Comparison of ENCODE assay signal across 18 mouse cellular contexts in the genomic region with DNA sequence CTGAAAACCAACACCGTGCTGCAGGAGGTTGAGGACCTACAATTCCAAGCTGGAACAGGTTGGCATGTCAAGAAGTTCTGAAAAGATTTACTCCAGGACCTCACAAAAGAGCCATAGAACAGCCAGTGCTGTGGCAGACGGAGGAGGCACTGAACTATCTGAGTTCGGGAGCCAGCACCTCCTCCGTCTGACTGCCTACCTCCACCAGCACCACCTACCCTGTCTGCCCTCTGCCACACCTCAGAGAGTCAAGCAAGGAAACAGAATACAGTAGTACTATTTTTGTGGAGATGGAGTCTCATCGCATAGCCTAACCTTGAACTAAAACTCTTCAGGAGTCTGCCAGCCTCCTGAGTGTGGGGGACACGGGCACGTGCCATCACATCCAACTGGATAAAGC. TPM values are rescaled to one million over a fixed set of nuclear protein-coding genes. Genes with fewer than 3 reads are reported as not detected.
DNase-seq lines count a peak whose midpoint lies in the region; ATAC-seq and TF ChIP-seq lines count a peak whose summit lies in the region.
"Had no signal": no experiment of that assay in that cellular context is flagged by ENCODE, and none has a peak within 500 bp of the region (broad histone marks: within the 10 kb centered on the region; RNA-seq: fewer than 3 reads in every experiment).

No protein-coding gene starts in this region.

- no peak for TF ChIP-seq POLR2A in lung, adult 2 months (IDR thresholded peaks at IDR 0.05; ENCODE audit: borderline replicate concordance, extremely low read depth, low read depth, low read length)

- intact Hi-C loops in heart, postnatal 36 days (cut with DNase I) = no loop called here

- no peak overlapping the region for H3K4me2 ChIP-seq in lung, postnatal 0 days (replicated peaks; ENCODE audit: low read depth, low read length)
- H3K4me2 ChIP-seq in intestine, postnatal 0 days (replicated peaks; ENCODE audit: low read depth) = 0 out of 2 replicates have a peak overlapping the region, but pooled peaks have one; percentile 1
- H3K4me2 ChIP-seq: embryonic facial prominence, embryonic 15.5 days; heart, embryonic 12.5 days; hindbrain, embryonic 12.5 days had no signal

- H3K4me3 ChIP-seq in lung, postnatal 0 days (ENCODE audit: low read depth, low read length) = no peak overlapping the region
- H3K4me3 ChIP-seq in lung, adult 2 months (replicated peaks; ENCODE audit: extremely low read depth, low read depth, low read length) = no peak overlapping the region
- no peak overlapping the region for H3K4me3 ChIP-seq in intestine, postnatal 0 days (ENCODE audit: low read depth, low read length)
- H3K4me3 ChIP-seq in hindbrain, embryonic 10.5 days = no peak overlapping the region
- H3K4me3 ChIP-seq: embryonic facial prominence, embryonic 15.5 days; erythroblast, embryonic 14.5 days; forebrain, embryonic 10.5 days; heart, embryonic 12.5 days; hindbrain, embryonic 12.5 days had no signal

- H3K4me1 ChIP-seq in lung, postnatal 0 days (ENCODE audit: insufficient read depth, low read depth, low read length) = no peaks in the 10 kb centered on the region
- H3K4me1 ChIP-seq in lung, adult 2 months (ENCODE audit: control insufficient read depth, insufficient read depth, low read length) = no peaks in the 10 kb centered on the region
- H3K4me1 ChIP-seq in intestine, postnatal 0 days (replicated peaks; ENCODE audit: control insufficient read depth, insufficient read depth, low read length) = 0 out of 2 replicates have a peak, but pooled peaks cover 4% of the 10 kb centered on the region
- H3K4me1 ChIP-seq in hindbrain, embryonic 10.5 days (replicated peaks) = peaks cover 25% of the 10 kb centered on the region

- H3K9me3 ChIP-seq in lung, postnatal 0 days (ENCODE audit: low read length) = no peaks in the 10 kb centered on the region
- H3K9me3 ChIP-seq in intestine, postnatal 0 days (ENCODE audit: control insufficient read depth) = no peaks in the 10 kb centered on the region
- H3K9me3 ChIP-seq in hindbrain, embryonic 10.5 days = no peaks in the 10 kb centered on the region
- H3K9me3 ChIP-seq: embryonic facial prominence, embryonic 15.5 days; forebrain, embryonic 10.5 days; heart, embryonic 12.5 days; hindbrain, embryonic 12.5 days had no signal

- WGBS in lung, postnatal 0 days = 58% methylated on average over 7 of the region's 7 CpGs
- WGBS in lung, adult 2 months = 74% methylated on average over 7 of the region's 7 CpGs
- 58% methylated on average over 7 of the region's 7 CpGs for WGBS in intestine, postnatal 0 days
- 89% methylated on average over 7 of the region's 7 CpGs for WGBS in hindbrain, embryonic 10.5 days

- H3K9ac ChIP-seq in lung, postnatal 0 days (replicated peaks; ENCODE audit: low read depth) = no peak overlapping the region
- no peak overlapping the region for H3K9ac ChIP-seq in intestine, postnatal 0 days (ENCODE audit: low read depth, low read length)
- H3K9ac ChIP-seq: embryonic facial prominence, embryonic 15.5 days; heart, embryonic 12.5 days; hindbrain, embryonic 12.5 days had no signal

- no peaks in the 10 kb centered on the region for H3K27me3 ChIP-seq in lung, postnatal 0 days (replicated peaks; ENCODE audit: insufficient read depth, low read length)
- H3K27me3 ChIP-seq in intestine, postnatal 0 days (replicated peaks; ENCODE audit: control insufficient read depth, insufficient read depth, low read length) = no peaks in the 10 kb centered on the region
- no peaks in the 10 kb centered on the region for H3K27me3 ChIP-seq in hindbrain, embryonic 10.5 days (ENCODE audit: insufficient read depth, poor library complexity, severe bottlenecking)
- H3K27me3 ChIP-seq: embryonic facial prominence, embryonic 15.5 days; hindbrain, embryonic 12.5 days had no signal

- 0 out of 2 replicates have a peak, but pooled peaks have one; percentile 12 for ATAC-seq in lung, postnatal 0 days
- ATAC-seq in intestine, postnatal 0 days = 0 out of 2 replicates have a peak, but pooled peaks have one; percentile 32
- ATAC-seq: forebrain, embryonic 14.5 days had no signal

- TF ChIP-seq EP300 in lung, postnatal 0 days (IDR thresholded peaks at IDR 0.05) = no peak

- no peak for TF ChIP-seq CTCF in lung, postnatal 0 days (IDR thresholded peaks at IDR 0.05)
- no peak for TF ChIP-seq CTCF in lung, adult 2 months (IDR thresholded peaks at IDR 0.05; ENCODE audit: insufficient read depth, low read length)
- no peak for TF ChIP-seq CTCF in intestine, postnatal 0 days (IDR thresholded peaks at IDR 0.05; ENCODE audit: low read depth)

- DNase-seq in heart, adult 11 months = peak; percentile 71
- DNase-seq in heart, postnatal 36 days = no peak
- no peak for DNase-seq in lung, postnatal 0 days (ENCODE audit: low spot score)
- no peak for DNase-seq in lung, adult 2 months
- DNase-seq in thymus, postnatal 4 days = no peak
- no peak for DNase-seq in hindbrain, embryonic 10.5 days (ENCODE audit: low spot score)
- DNase-seq: adrenal gland, postnatal 10 days; cerebellum, adult 11 months; cerebellum, adult 8-10 months; cerebellum, postnatal 14 days; embryo, embryonic 11 days had no signal

- no peaks in the 10 kb centered on the region for H3K36me3 ChIP-seq in lung, postnatal 0 days (ENCODE audit: insufficient read depth, low read length)
- H3K36me3 ChIP-seq in intestine, postnatal 0 days (ENCODE audit: control insufficient read depth, insufficient read depth) = no peaks in the 10 kb centered on the region
- no peaks in the 10 kb centered on the region for H3K36me3 ChIP-seq in hindbrain, embryonic 10.5 days
- H3K36me3 ChIP-seq: embryonic facial prominence, embryonic 15.5 days; forebrain, embryonic 10.5 days; heart, embryonic 12.5 days; hindbrain, embryonic 12.5 days had no signal

- no peak overlapping the region for H3K27ac ChIP-seq in lung, postnatal 0 days (ENCODE audit: low read length)
- peak overlapping the region; percentile 54 for H3K27ac ChIP-seq in intestine, postnatal 0 days (ENCODE audit: low read depth, low read length)
- no peak overlapping the region for H3K27ac ChIP-seq in hindbrain, embryonic 10.5 days
- H3K27ac ChIP-seq: embryonic facial prominence, embryonic 15.5 days; forebrain, embryonic 10.5 days; hindbrain, embryonic 12.5 days had no signal

RNA-seq across cellular contexts. Expression of gene Sypl, which starts 23.1 kb away (rescaled TPM):
- 10 to 100 TPM; 87.0 to 90.2 TPM for total RNA-seq in heart, postnatal 36 days (2021)
- 237 and 251 TPM in 2 replicates for polyA plus RNA-seq in lung, postnatal 0 days (2015; fragmentation: Nextera tagmentation; extraction: Ambion mirVana)
- 73.2 and 121 TPM in 2 replicates for polyA plus RNA-seq in lung, adult 2 months (2012; rRNA removed)
- 176 and 181 TPM in 2 replicates for polyA plus RNA-seq in intestine, postnatal 0 days (2015; fragmentation: Nextera tagmentation; extraction: Ambion mirVana)
- polyA plus RNA-seq in hindbrain, embryonic 10.5 days (2016; fragmentation: Nextera tagmentation; extraction: Ambion mirVana) = 40.9 and 48.8 TPM in 2 replicates
